Mouse (Mus musculus) kidney, adult 11 months (tissue): ENCODE data around the gene Grm8.

Experiments
- DNase-seq: peaks from one replicate; pipeline ENCODE4 v3.0.0; 2022

The Grm8 gene

DNA sequence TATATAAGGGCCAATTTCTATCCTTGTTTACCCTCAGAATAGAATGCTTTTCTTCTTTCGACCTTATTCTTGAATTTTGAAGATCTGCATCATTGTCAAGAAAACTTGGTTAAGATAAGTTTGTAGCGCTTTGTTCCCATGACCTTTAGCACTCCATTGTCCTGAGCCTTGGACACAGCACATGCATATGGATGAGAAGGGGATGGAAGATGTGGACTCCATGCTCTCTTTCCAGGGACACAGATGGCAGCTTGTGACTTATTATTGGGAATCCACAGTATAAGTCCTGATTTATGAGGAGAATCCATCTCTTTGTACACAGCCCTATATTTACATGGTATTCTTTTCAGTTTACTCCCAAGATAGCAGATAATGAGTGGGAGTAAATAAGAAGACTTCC lies 554.5 kb downstream of the Grm8 start:
- no peak for DNase-seq

DNA sequence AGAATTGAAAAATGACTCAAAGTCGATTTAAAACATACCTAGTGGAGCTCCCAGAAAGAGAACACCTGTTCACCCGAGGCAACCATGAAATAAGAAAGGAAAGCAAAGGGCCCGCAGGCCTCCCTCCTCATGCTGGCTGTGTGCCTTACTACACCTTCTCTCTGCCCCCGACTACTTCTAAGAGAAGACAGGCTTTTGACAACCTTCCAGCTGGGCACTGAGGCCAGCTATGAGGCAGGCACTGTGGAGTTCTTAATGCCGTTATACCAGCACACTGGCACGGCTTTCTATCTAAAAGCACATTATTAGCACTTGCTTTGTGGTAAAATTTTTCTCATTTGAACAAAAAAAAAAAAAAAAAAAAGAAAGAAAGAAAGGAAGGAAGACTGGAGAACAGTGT lies 589.5 kb downstream of the Grm8 start:
- no peak for DNase-seq

DNA sequence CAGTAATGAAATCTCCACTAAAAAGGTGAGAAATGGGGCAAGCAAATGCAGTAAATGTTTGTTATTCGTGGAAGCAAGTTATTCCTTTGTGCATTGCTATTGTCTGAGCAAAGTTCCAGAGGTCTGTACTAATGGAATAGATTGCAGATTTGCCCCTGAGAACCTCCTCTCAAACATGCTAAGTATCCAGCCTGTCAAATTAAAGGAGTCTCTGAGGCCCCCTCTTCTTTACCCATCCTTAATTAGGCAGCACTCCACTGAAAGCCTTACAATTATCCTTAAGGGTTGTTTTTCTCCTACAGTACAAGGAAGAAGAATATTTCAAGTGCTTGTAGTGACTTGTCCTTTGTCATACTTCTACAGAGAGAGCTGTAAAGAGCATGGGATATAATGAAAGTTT lies 617.4 kb downstream of the Grm8 start:
- DNase-seq: no peak

DNA sequence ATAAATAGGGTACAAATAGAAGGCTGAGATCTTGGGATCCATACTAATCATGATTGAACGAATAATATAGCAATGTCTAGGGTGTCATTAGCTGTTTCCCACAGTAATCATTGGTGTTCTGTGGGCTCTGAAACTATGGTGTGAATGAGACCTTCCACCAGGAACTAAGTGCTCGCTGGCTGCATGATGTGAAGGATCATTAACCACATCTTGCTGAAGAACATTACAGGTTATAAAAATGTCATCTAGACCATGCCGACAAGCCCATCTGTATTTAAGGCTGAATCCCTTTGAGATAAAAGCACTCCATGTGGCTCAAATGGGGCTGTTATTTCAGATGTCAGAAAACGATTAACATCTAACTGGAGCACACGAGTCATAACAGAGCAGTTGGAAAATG lies 674.0 kb downstream of the Grm8 start:
- DNase-seq: no peak

DNA sequence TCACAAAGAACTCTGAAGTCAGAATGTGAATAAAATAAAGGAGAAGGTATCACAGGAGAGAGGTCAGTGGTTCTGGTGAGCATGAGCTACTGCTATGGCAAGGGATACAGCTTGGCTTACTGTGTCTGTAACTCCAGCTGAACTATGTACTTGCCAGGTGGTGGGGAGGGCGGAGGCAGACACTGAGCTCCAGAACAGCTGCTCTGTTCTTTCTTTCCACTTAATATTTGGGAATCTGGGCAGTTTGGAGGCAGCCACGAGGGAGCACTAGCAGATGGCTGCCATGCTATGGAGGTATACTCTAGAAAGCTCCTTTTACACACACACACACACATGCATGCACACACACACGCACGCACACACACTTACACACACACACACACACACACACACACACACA lies 726.5 kb downstream of the Grm8 start:
- DNase-seq: no peak

DNA sequence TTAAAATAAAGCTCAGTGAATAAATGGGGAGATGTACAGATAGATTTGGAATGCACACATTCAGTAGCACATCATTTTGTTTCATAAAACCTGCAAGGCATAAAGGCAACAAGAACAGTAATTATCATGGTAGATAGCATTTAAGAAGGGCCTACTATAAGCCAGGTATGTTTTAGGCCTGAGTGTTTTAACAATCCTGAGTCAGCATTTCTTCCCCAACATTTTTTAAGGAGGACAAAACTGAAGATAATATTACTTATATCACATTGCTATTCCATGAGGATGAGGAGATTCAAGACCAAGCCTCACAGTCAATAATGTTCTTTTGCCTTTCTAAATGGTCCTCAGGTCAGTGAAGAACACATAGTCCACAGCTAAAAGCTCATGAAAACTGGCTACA lies 762.6 kb downstream of the Grm8 start:
- no peak for DNase-seq

DNA sequence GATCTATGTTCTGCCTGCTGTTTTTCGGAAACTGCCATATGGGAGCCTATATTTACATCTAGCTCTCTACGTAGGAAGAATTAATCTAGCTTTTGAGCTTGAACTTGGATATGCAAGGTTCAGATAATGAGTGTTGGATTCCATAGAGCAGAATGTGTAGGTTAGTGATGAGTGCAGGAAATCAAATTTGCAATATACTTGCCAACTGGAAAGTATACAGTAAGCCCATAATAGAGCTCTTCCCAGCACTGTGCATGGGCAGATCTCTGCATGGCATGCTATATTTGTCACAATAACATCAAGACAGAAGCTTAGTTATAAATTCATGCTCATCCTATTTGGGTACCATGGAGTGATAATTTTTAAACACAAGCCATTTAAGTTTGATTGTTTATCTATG lies 763.9 kb downstream of the Grm8 start:
- no peak for DNase-seq

DNA sequence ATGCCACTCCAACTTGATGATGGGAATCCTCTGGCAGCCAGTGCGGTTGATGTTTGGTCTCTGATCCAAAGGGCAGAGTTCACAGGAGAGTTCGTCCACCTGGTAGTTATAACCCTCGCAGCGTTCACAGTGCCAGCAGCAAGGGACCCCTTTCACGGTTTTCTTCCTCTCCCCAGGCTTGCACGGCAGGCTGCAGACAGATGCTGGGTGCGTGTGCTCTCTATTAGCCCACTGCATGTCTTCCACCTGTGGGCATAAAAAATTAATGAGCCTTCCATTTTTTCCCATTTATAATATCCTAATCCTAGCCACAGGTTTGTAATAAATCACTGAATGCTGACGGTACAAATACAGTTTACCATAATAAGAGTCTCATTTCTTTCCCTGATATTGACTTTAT lies 771.2 kb downstream of the Grm8 start:
- no peak for DNase-seq

DNA sequence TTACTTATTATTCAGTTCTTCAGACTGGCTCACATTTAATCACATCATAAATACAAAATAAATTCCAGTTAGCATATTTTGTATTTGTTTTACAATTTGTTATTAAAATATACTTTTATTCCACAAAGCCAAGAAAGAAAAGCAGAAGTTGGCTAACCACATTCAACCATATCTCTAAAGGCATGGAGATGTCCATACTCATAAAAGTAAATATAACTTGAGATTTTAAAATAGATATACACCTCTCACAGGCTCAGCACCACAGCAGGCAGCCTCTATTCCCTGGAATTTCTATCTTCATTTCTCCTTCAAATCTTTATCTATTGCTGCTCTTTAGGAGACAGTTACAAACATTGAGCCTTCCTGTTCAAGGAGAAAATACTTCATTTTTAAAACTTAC lies 774.5 kb downstream of the Grm8 start:
- DNase-seq: no peak

DNA sequence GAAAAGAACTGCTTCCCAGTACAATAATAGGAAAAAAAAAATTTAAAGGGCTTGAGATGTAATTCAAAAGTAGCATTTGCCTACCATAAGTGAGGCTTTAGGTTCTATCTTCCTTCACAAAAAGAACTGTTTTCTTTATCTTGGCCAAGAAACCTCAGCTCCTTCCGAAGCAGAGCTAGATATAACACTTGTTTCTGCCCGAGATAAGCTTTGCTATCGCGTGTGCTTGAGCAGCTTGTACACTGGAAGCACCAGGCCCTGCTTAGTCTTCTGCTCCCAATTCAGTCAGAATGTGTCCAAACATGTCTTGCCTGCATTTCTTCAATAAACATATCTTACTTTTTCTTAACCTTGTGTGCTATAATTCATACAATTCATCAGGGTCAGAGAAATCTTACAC lies 783.8 kb downstream of the Grm8 start:
- DNase-seq: no peak

DNA sequence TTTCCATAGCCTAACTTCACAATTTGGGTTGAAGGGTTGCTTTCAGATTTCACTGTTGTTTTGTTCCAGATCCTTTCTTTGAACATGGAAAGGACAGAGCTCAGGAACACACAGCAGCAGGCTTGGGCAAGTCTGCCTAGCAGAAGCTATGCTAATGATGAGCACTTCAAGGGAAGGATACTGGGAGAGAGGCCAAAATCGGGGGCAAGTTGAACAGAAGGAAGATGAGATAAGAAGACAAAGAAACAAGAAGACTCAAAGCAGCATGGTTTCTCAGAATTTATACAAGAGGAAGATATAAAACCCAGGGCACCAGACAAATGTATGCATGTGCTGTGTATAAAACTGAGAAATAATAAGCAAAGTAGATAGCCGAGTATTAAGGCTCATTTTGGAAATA lies 786.7 kb downstream of the Grm8 start:
- no peak for DNase-seq

DNA sequence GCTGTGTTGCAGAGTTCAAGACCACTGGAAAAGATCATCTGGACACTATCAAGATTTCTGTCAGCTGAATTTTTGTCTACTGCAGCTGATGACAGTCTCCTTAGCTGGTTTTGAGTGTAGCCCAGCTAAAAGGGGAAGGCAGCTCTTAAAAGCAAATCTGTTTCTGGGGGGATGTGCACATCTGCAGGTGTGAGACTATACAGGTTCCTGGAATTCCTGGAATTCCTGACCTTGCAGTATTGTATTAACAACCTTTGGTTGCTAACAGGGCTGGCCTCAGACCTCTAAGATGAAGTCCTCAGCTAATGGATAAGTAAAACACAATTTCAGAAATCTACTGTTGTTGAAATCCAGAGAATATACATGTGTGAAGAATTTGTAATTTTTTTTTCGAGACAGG lies 788.7 kb downstream of the Grm8 start:
- no peak for DNase-seq

DNA sequence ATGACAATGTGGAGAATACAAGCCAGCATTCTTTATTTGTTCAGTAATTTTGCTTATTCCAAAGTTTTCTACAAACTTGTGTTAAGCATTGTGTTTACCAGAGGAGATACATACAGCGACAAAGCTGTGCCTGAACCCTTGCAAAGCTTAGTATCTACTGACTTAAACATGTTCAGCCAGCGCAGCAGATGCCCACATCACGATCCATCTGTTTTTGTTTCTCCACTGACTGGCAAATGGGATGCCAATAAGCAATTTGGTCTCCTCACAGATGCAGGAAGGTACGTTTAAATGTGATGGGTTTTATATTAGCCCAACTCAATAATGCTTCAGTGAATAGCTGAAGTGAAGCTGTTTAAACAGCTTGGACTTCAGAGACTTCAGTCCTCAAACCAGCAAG lies 794.8 kb downstream of the Grm8 start:
- no peak for DNase-seq

DNA sequence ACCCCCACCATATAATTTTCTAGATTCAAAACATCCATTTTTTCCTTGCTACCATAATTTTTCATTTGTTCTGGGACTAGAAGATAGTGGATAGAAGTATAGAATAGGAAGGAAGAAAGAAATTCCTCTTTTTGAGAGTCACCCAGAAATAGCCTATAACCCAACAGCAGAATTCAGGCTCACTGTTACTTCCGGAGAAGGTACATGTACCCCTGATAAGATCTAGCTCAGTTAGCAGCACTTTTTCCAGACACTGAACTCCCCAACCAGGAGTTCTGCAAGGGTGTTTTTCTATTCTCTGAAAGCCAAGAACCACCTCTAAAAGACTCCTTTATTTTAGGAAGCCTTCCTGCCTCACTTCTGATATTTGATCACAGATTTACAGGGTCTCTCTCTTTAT lies 816.4 kb downstream of the Grm8 start:
- DNase-seq: no peak

DNA sequence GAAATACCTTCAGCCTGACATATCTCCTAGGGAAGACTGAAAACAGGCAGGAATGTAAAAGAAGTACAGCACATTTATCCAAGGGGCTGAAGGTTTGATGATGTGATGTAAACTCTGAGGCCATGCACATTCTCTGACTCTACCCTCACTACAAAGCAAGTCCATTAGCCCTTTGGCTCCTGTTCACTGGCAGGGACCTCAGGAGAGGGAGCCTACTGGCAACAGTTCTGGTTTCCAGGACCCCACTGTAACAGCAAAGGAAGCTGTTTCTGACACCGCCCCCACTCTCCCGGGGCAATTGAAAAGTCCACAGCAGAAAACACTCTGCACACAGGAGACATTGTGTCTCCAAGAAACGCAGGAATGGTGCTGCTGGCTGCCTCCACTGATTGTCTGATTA lies 817.6 kb downstream of the Grm8 start:
- no peak for DNase-seq

DNA sequence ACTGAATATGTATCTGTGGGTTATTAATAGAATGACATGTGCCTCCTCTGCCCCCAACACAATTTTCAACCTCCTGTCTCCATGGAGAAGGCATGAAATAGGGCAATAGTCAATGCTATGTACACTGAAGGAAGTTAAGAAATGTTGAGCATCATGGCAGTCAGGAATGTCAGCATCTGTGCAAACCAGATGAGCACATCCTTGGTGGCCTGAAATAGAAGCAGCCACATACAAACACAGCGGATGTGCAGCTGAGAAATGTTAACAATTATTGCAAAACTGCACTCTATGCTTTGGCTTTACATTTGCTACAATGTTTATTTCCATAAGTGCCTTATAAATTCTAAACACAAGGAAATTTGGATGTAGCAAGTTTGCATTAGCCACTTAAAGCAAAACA lies 819.0 kb downstream of the Grm8 start:
- DNase-seq: no peak

DNA sequence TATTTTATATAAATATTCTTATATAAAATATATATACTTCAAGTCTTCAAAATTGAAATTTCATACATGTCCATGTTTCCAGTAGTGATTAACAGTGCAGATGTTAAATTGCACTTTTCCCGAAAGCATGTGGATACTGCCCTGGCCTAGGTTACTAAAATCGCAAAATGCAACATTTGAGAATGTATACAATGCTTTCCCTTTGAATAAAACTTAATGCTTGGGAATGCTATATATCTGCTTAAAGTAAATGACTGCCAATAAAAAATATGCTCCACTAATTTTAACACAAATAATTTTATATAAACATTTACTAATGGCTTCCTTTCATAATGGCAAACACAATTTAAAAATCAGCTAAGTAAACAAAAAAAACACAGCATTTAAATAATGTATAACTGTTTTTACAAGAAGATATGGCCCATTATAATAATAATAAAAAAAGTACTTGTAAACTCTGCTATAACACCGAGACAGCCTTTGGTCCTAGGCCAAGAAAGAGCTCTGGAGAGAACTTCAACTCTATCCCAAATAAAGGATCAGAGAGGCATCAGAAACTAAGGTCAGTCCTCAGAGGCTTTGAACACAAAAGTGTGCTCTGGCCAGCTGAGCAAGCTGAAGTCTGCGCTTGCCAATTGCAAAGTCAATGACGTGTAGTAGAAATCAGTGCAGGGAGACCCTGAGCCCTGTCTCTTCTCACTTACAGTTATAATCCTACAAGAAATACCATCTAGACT lies 820.5 kb downstream of the Grm8 start:
- no peak for DNase-seq

DNA sequence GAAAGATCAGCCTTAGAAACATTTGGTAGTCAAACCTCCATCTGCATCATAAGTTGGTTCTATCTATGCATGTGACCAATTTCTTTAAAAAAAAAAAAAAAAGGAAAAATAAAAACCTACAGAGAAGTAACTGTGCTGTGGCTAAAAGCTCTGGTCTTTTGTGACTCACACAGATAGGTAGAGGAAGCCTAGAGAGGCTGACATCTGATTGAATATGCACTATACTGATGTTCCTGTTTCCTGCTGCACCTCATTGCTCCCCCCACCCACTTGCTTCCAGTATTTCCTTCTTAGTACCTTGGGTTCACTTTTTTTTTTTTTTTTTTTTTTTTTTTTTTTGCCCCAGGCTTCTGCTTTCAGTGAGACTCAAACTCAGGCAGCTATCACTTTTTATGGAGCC lies 824.6 kb downstream of the Grm8 start:
- DNase-seq: no peak

DNA sequence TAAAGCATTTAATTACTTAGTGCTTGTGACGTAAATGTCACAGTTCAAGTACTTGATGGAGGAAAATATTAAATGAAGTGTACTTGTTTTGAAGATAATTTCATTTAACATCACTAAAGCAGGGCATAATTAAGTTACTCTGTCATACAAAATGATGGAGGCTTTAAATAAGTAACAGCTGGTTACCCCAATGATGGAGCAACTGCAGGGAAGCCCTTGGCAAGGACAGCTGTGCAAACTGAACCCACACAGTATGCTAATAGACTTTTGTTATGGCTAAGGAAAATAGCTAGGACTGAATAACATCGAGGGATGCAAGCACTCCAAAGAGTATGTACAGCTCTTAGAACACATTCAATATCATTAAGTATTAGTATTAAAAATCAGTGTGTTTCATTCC lies 829.6 kb downstream of the Grm8 start:
- DNase-seq: no peak

DNA sequence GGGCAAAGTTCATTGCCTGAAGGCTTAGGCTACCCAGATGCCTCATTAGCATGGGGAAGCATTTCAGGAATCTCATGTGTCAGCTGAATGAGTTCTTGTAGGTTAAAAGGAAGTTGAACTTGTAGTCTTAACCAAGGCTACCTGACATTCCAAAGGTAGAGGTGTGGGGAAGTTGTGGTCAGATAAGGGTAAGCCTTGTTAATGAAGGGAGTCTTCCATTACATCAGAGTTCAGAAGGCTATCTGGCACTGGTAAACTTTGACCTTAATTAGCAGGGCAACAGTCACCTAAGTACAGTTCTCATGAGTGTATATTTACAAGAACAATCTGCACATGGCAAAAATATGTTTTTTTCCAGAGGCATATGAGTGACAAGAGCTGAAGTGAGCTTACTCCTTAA lies 870.0 kb downstream of the Grm8 start:
- no peak for DNase-seq

DNA sequence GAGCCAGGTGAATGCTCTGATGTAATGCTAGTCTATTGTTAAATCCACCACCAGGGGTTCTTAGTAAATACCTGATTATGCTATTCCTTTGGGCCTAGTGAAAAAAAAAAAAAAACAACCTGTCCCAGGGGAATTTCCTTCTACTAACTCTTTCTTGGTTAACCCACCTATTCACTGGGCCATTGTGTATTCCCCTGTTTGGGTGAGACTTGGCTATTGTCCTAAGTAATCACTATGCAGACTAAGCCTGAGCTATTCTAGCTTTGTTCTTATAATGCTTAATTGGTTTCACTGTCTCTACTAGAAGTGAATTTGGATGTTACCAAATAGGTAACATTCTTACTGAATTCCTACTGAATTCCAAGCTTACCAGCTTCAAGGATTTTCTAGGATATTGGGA lies 872.4 kb downstream of the Grm8 start:
- DNase-seq: no peak

DNA sequence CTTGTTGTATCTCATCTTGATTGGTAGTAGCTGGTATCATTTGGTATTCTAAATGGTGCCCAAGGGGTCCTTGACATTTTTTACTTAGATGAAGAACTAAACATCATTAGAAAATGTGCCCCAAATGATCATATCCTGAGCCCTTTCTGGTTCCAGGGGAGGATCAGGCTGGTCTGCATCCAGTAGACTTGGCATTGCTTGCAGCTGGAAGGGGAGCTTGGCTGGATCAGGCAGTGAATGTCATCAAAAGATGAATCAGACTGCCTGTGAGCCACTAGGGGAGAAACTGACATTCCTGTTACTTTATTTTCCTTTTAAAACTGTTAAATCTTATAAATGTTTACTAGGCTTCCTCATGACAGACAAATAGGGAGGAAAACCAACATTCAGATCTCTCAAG lies 894.6 kb downstream of the Grm8 start:
- DNase-seq: no peak

DNA sequence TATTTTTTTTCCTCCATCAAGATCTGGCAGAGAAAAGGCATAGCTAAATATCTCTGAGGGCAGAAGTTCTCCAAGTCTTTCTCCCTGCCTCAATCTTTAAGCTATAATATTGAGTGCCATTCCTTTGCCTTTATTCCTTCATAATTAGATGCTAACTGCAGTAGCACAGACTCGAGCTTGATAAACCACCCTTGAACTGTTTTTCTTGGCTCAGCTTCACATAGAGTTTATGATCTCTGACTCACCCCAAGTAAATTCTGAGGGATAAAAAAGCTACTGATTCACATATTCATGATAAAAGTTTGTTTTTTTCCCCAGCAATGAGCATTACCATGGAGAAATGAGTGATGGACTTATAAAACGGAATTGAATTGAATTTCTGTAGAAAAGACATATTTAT lies 895.0 kb downstream of the Grm8 start:
- DNase-seq: no peak
